Mouse (Mus musculus) stomach, embryonic 16.5 days (tissue): ENCODE results near the gene Mfsd1. TPM values are rescaled to one million over a fixed set of nuclear protein-coding genes. Genes with fewer than 3 reads are reported as not detected.

ENCODE experiments used
- ATAC-seq: fragments of 200-750 bp; cut with Nextera tagmentation; 2 replicates; pipeline ENCODE4 v1.8.0; 2017; ENCODE audit warnings: moderate number of reproducible peaks, moderate TSS enrichment; ENCODE audit not compliant: insufficient read depth, low FRiP score
- H3K27ac ChIP-seq: fragments of 300-500 bp; sonication (generic); 2 replicates; pipeline ENCODE4 v1.5.1; 2014; ENCODE audit warnings: low read length
- H3K27me3 ChIP-seq: fragments of 300-500 bp; sonication (generic); 2 replicates; pipeline ENCODE4 v1.6.1; 2014; ENCODE audit warnings: low read length, control low read depth, mixed read lengths; ENCODE audit not compliant: control insufficient read depth, insufficient read depth
- H3K36me3 ChIP-seq: fragments of 300-500 bp; sonication (generic); 2 replicates; pipeline ENCODE4 v1.6.1; 2014; ENCODE audit warnings: low read length; ENCODE audit not compliant: control insufficient read depth, insufficient read depth
- H3K4me1 ChIP-seq: fragments of 300-500 bp; sonication (generic); 2 replicates; pipeline ENCODE4 v1.6.1; 2014; ENCODE audit warnings: low read length, control low read depth, mixed read lengths; ENCODE audit not compliant: control insufficient read depth, insufficient read depth
- H3K4me2 ChIP-seq: fragments of 300-500 bp; sonication (generic); 2 replicates; pipeline ENCODE4 v1.6.1; 2014; ENCODE audit warnings: low read depth, low read length, mixed read lengths
- H3K4me3 ChIP-seq: fragments of 300-500 bp; sonication (generic); replicated peaks from 2 replicates; pipeline ENCODE4 v1.5.1; 2014; ENCODE audit warnings: mild to moderate bottlenecking, low read length
- H3K9ac ChIP-seq: fragments of 300-500 bp; sonication (generic); 2 replicates; pipeline ENCODE4 v1.6.1; 2014; ENCODE audit warnings: low read length
- H3K9me3 ChIP-seq: fragments of 300-500 bp; sonication (generic); replicated peaks from 2 replicates; pipeline ENCODE4 v1.6.1; 2016; ENCODE audit warnings: low read length, control low read depth; ENCODE audit not compliant: control insufficient read depth
- WGBS: fragments of 180-500 bp; shearing (Covaris S2); extraction: QIAGEN DNeasy Blood & Tissue Kit; methylation state at CpG from one replicate; pipeline ENCODE4 v1.1.7; 2014; 5-methylcytosine and 5-hydroxymethylcytosine counted together
- polyA plus RNA-seq: library from polyadenylated mRNA; unstranded; fragments of >200 nt; fragmentation: Nextera tagmentation; extraction: Ambion mirVana; gene quantifications from 2 replicates; pipeline ENCODE4 v1.2.1, GENCODE M21; 2015

The Mfsd1 gene
- polyA plus RNA-seq, 1 experiment from 2014 or later, result 48.9 TPM

DNA sequence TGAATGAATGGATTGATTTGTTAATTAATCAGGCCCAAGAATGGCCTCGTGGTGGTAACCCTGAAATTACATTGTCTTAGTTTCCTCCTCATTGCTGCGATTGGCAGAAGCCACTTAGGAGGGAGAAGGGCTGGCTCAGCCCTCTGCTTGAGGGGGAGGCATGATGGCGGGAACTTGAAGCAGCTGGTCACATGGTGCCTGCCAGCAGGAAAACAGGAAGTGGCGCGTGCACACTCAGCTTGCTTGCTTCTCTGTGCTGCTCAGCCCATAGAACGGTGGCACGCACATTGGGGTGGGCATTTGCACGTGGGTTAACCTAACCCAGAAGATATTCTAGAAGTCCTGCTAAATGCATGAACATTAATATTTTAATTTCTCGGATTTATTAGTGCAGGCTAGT is 4.9 kb downstream of the Mfsd1 start:
- 0 out of 2 replicates have a peak, but pooled peaks cover 9% of the 10 kb centered on the region for H3K36me3 ChIP-seq
- H3K27ac ChIP-seq, result no peak overlapping the region
- no peak for ATAC-seq
- WGBS, result 77% methylated on average over 9 of the region's 9 CpGs
- H3K4me3 ChIP-seq, result no peak overlapping the region
- H3K4me1 ChIP-seq, result 0 out of 2 replicates have a peak, but pooled peaks cover 4% of the 10 kb centered on the region
- no peak overlapping the region for H3K9ac ChIP-seq
- H3K4me2 ChIP-seq, result no peak overlapping the region
- no peaks in the 10 kb centered on the region for H3K27me3 ChIP-seq
- no peaks in the 10 kb centered on the region for H3K9me3 ChIP-seq

- Histone ChIP-seq H3K36me3 (peaks cover 12% of the 10 kb centered on the region; the same call in 1 of the 2 replicates), H3K4me3 (no peak overlapping the region), H3K4me1 (no peaks in the 10 kb centered on the region), H3K9ac (no peak overlapping the region), H3K27ac (no peak overlapping the region), H3K27me3 (no peaks in the 10 kb centered on the region), H3K4me2 (no peak overlapping the region), H3K9me3 (no peaks in the 10 kb centered on the region)
- 47% methylated on average over 13 of the region's 13 CpGs for WGBS
- no peak for ATAC-seq
Observed at GRCm38 (mm10) chr3:67601616-67602138, 19.1 kb downstream of the Mfsd1 start.

GRCm38 (mm10) chr3:67618222-67618621 is 35.7 kb downstream of the Mfsd1 start:
- H3K4me1 ChIP-seq, result no peaks in the 10 kb centered on the region
- H3K9ac ChIP-seq, result no peak overlapping the region
- H3K9me3 ChIP-seq, result no peaks in the 10 kb centered on the region
- no peaks in the 10 kb centered on the region for H3K36me3 ChIP-seq
- no peak for ATAC-seq
- H3K27ac ChIP-seq, result no peak overlapping the region
- no peak overlapping the region for H3K4me3 ChIP-seq
- no peak overlapping the region for H3K4me2 ChIP-seq
- H3K27me3 ChIP-seq, result no peaks in the 10 kb centered on the region

DNA sequence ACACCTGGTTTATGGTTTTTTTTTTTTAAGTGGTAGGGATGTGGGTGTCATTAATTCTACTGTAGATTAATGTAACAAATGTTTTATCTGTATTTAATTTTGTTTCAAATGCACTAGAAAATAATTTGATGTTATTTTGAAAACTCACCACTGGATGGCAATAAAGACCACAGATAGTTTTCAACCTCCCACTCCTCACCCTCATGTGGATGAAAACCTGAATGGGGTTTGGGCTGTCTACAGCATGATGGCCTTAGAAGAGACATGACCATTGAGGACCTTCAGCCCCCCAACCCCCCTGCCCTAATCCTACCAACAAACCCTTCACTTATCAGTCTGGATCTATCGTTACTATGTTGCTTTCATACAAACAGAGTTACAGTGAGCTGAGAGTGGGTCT is 42.1 kb downstream of the Mfsd1 start:
- ATAC-seq, result no peak
- Histone ChIP-seq H3K27ac (no peak overlapping the region), H3K4me3 (no peak overlapping the region), H3K4me2 (no peak overlapping the region), H3K27me3 (no peaks in the 10 kb centered on the region), H3K4me1 (no peaks in the 10 kb centered on the region), H3K36me3 (no peaks in the 10 kb centered on the region), H3K9me3 (no peaks in the 10 kb centered on the region), H3K9ac (no peak overlapping the region)
- 76% methylated on average over 1 of the region's 1 CpGs for WGBS

GRCm38 (mm10) chr3:67643135-67643534 is 60.6 kb downstream of the Mfsd1 start:
- Histone ChIP-seq H3K4me2 (no peak overlapping the region), H3K4me1 (no peaks in the 10 kb centered on the region), H3K9ac (no peak overlapping the region), H3K36me3 (no peaks in the 10 kb centered on the region), H3K4me3 (no peak overlapping the region), H3K9me3 (no peaks in the 10 kb centered on the region), H3K27ac (no peak overlapping the region), H3K27me3 (no peaks in the 10 kb centered on the region)
- WGBS, result 82% methylated on average over 3 of the region's 3 CpGs
- ATAC-seq, result no peak

GRCm38 (mm10) chr3:67645640-67646466 is 63.3 kb downstream of the Mfsd1 start:
- Histone ChIP-seq H3K9ac (no peak overlapping the region), H3K4me3 (no peak overlapping the region), H3K27me3 (no peaks in the 10 kb centered on the region), H3K36me3 (no peaks in the 10 kb centered on the region), H3K9me3 (no peaks in the 10 kb centered on the region), H3K27ac (no peak overlapping the region), H3K4me1 (no peaks in the 10 kb centered on the region), H3K4me2 (no peak overlapping the region)
- no peak for ATAC-seq
- WGBS, result 83% methylated on average over 7 of the region's 7 CpGs

Other genes with a start within 250 kb of the Mfsd1 start
- gene Mlf1, start 208.6 kb upstream of the Mfsd1 start, polyA plus RNA-seq, result 11.6 and 21.6 TPM in 2 replicates
- gene Gm17402, start 207.6 kb upstream of the Mfsd1 start, polyA plus RNA-seq, result not detected in 2 replicates
- 42.7 and 45.9 TPM in 2 replicates for gene Gfm1, start 152.6 kb upstream of the Mfsd1 start, polyA plus RNA-seq
- gene Lxn, start 118.8 kb upstream of the Mfsd1 start, polyA plus RNA-seq, result 91.4 and 95.1 TPM in 2 replicates
- 2.1 and 2.6 TPM in 2 replicates for gene Rarres1, start 67.2 kb upstream of the Mfsd1 start, polyA plus RNA-seq